Mouse (Mus musculus): Measurements from ENCODE around the gene Pdxp. TPM values are rescaled to one million over a fixed set of nuclear protein-coding genes. Genes with fewer than 3 reads are reported as not detected.
"Not testable (repeated sequence)": the region's sequence is repeated elsewhere in the genome, so short reads cannot be mapped to it uniquely, and the experiment has no call there.

Pdxp gene
- polyA plus RNA-seq, 1 experiment from 2014 or later: 32.6 TPM

DNA sequence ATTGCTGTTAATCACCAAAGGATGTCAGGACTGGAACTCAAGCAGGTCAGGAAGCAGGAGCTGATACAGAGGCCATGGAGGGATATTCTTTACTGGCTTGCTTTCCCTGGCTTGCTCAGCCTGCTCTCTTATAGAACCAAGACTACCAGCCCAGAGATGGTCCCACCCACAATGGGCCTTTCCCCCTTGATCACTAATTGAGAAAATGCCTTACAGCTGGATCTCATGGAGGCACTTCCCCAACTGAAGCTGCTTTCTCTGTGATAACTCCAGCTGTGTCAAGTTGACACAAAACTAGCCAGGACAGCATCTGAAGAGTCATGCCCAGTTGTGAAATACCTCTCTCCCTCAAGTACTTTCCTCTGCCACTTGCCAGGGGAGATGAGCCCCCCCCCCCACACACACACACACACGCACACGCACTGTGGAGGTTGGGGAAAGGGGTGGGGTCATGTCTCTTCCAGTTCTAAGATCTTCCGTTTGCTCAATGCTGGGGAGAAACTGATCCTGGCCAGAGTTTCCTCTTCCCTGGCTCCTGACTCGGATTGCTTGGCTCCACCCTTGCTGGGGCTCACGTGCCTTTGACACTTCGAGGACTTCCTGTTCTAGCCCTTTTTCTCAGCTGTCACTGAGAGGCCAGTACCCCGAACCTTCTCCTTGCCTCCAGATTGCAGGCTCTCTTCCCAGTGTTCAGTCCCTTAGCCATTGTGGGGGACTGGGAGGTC lies 34.8 kb upstream of the Pdxp start:
- H3K4me1 ChIP-seq: peaks cover 43% of the 10 kb centered on the region
- 0 out of 2 replicates have a peak overlapping the region, but pooled peaks have one; percentile 61 for H3K27ac ChIP-seq (replicated peaks)

DNA sequence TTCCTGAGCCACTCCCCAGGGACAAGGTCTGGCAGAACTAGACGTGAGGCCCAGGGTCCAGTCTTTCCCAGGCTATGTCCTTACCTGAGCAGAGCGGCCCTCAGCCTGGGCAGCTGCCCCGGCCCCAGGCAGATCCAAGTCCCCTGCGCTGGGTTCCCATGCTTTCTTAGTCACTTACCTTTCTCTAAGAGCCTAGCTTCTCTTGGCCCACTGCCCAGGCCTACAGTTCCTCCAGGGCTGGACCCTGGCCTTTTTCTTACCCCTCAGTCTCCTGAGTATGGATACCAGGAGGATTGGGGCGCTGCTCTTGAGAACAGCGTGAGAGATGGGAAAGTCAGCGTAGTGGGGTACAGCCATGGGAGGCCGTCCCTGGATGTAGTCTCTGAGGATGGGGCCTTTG lies 33.3 kb upstream of the Pdxp start:
- DNase-seq (ENCODE audit: low spot score): no peak
- 95% methylated on average over 8 of the region's 8 CpGs for WGBS
- Histone ChIP-seq H3K27ac (replicated peaks) (0 out of 2 replicates have a peak overlapping the region, but pooled peaks have one; percentile 16), H3K36me3 (replicated peaks) (peaks cover 60% of the 10 kb centered on the region), H3K4me1 (peaks cover 35% of the 10 kb centered on the region), H3K9me3 (no peaks in the 10 kb centered on the region), H3K27me3 (replicated peaks; ENCODE audit: low read depth, poor library complexity, severe bottlenecking) (no peaks in the 10 kb centered on the region), H3K4me3 (no peak overlapping the region)

More for the DNA sequence above, 34.8 kb upstream of the Pdxp start:
- H3K9me3 ChIP-seq; H3K27me3 ChIP-seq (replicated peaks; ENCODE audit: low read depth, poor library complexity, severe bottlenecking); DNase-seq (ENCODE audit: low spot score): not testable (repeated sequence)
- 45% methylated on average over 7 of the region's 7 CpGs for WGBS
- Histone ChIP-seq H3K36me3 (replicated peaks) (peaks cover 46% of the 10 kb centered on the region), H3K4me3 (peak overlapping the region; percentile 84; the same call in 1 of the 2 replicates)

DNA sequence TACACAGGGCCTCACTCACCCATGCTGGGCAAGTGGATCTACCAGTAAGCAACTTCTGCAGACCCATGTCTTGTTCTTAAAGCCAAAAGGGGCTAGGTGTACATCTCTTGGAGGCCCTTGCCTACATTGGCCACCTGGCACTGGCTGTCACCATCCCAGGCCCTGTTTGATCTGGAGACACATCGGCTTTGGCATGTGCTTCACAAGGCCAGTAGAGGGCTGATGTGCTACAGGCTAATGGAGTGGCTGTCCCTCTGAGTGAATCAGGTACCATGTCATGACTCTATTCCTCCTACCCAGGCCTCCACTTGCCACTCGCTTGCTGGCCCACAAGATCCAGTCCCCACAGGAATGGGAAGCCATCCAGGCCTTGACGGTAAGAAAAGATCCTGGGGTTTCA lies 31.9 kb upstream of the Pdxp start:
- H3K27me3 ChIP-seq (replicated peaks; ENCODE audit: low read depth, poor library complexity, severe bottlenecking): no peaks in the 10 kb centered on the region
- no peak for DNase-seq (ENCODE audit: low spot score)
- peaks cover 22% of the 10 kb centered on the region for H3K4me1 ChIP-seq
- no peak overlapping the region for H3K4me3 ChIP-seq
- H3K9me3 ChIP-seq: no peaks in the 10 kb centered on the region
- 91% methylated on average over 3 of the region's 3 CpGs for WGBS
- H3K36me3 ChIP-seq (replicated peaks): peaks cover 74% of the 10 kb centered on the region
- no peak overlapping the region for H3K27ac ChIP-seq (replicated peaks)

DNA sequence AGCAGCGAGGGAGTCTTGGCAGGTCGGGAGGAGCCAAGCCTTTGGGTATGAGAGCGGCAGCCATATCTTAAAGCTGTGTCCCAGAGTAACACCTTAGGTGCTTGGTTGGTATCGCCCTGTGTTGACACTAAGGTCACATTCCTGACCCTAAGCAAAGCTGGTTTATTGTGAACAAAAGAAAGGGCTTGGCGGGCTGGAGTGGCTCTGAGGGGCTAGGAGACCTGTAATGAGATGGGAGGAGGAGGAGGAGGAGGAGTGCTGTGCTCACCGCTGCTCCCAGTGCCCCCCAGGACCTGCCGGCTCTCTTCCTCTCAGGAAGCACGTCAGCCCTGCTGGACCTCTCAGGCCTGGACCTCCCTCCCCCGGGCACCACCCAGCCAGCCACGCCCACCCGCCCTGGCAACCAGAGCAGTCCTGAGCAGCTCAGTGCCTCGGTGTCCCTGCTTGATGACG lies 24.3 kb upstream of the Pdxp start:
- Histone ChIP-seq H3K36me3 (replicated peaks) (peaks cover 98% of the 10 kb centered on the region), H3K4me3 (peak overlapping the region; percentile 1; the same call in 1 of the 2 replicates), H3K9me3 (no peaks in the 10 kb centered on the region), H3K27ac (replicated peaks) (peak overlapping the region; percentile 77), H3K4me1 (peaks cover 44% of the 10 kb centered on the region), H3K27me3 (replicated peaks; ENCODE audit: low read depth, poor library complexity, severe bottlenecking) (no peaks in the 10 kb centered on the region)
- whole genome bisulfite sequencing: 21% methylated on average over 13 of the region's 13 CpGs
- DNase-seq (ENCODE audit: low spot score): peak; percentile 53

DNA sequence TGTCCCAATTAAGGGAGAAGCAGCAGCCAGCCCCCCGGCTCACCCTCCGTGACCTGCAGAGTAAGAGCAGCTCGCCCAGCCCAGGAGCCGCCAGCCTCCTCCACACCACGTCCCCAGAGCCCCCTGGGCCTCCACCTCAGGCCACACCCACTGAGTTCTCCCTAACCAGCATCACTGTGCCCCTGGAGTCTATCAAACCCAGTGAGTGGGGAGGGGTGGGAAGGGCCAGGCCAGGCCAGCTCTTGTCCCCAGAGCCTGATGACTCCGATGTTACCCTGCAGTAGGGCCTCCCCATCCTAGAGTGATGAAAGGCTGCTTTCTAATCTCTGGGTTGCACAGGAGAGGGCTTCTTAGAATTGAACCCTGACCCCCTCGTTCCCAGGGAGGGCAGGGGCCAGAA lies 21.3 kb upstream of the Pdxp start:
- H3K9me3 ChIP-seq: no peaks in the 10 kb centered on the region
- H3K27ac ChIP-seq (replicated peaks): 0 out of 2 replicates have a peak overlapping the region, but pooled peaks have one; percentile 1
- no peak overlapping the region for H3K4me3 ChIP-seq
- peaks cover 73% of the 10 kb centered on the region for H3K4me1 ChIP-seq
- peaks cover 83% of the 10 kb centered on the region for H3K36me3 ChIP-seq (replicated peaks)
- H3K27me3 ChIP-seq (replicated peaks; ENCODE audit: low read depth, poor library complexity, severe bottlenecking): no peaks in the 10 kb centered on the region
- WGBS: 57% methylated on average over 7 of the region's 7 CpGs
- no peak for DNase-seq (ENCODE audit: low spot score)

DNA sequence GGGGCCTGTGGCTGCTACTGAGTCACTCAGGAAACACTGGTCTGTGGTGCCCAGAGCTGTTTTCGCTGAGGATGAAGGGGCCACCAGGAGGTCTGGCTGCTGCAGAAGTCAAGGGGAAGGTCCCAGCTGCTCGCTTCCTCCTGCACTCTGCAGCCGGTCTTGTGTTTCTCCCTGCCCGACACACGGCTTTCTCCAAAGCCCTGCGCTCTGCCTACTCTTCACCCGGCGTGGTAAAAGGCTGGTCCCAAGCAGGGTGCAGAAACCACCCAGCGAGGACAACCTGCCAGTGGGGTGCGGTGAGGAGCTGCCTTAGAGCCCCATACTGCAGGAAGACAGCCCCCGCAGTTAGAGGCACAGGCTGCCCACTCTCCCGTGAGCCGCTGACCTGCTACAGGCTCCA lies 19.0 kb upstream of the Pdxp start:
- no peak for DNase-seq (ENCODE audit: low spot score)
- H3K36me3 ChIP-seq (replicated peaks): peaks cover 60% of the 10 kb centered on the region
- H3K27ac ChIP-seq (replicated peaks): 0 out of 2 replicates have a peak overlapping the region, but pooled peaks have one; percentile 62
- peaks cover 82% of the 10 kb centered on the region for H3K4me1 ChIP-seq
- H3K27me3 ChIP-seq (replicated peaks; ENCODE audit: low read depth, poor library complexity, severe bottlenecking): 0 out of 2 replicates have a peak, but pooled peaks cover 9% of the 10 kb centered on the region
- H3K4me3 ChIP-seq: 0 out of 2 replicates have a peak overlapping the region, but pooled peaks have one; percentile 0
- WGBS: 78% methylated on average over 13 of the region's 13 CpGs
- H3K9me3 ChIP-seq: no peaks in the 10 kb centered on the region

DNA sequence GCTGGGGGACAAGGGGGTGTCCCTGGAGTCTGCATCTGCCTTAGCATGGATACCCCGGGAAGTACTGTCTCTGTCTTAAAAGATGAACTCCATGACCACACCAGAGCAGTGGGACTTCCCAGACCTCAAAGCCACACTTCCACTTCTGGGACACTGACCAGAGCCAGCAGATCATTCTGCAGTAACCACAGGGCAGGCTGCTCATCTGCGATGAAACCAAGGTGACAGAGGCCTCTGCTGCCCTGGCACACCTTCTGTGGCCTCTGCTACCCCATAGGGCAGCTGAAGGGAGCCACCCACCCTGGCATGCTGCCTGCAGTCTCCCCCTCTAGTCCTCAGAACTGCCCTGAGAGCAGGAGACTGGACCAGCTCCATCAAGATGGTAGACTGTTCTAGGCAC lies 18.0 kb upstream of the Pdxp start:
- WGBS: 83% methylated on average over 2 of the region's 2 CpGs
- Histone ChIP-seq H3K27ac (replicated peaks) (peak overlapping the region; percentile 2; the same call in 1 of the 2 replicates), H3K36me3 (replicated peaks) (peaks cover 51% of the 10 kb centered on the region)

DNA sequence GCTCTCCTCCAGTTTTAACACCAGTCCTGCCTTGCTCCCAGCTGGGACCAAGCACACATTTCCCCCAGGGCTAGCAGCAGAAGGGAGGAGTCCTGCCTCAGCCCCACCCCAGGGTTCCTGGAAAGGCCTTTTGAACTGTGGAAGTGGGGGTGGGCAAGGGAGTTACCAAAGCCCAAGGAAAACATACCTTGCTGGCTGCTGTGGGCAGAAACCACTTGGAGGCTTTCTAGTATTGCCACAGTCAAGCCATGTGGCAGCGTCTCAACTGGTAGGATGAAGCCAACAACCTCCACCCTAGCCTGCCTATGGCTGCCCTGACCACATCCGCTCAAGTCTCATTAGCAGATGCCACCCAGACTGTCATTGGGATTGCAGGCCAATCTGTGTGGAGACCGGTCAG lies 17.6 kb upstream of the Pdxp start:
- peaks cover 47% of the 10 kb centered on the region for H3K36me3 ChIP-seq (replicated peaks)
- H3K27me3 ChIP-seq (replicated peaks; ENCODE audit: low read depth, poor library complexity, severe bottlenecking): 0 out of 2 replicates have a peak, but pooled peaks cover 15% of the 10 kb centered on the region
- WGBS: 85% methylated on average over 3 of the region's 3 CpGs
- H3K27ac ChIP-seq (replicated peaks): peak overlapping the region; percentile 2
- no peaks in the 10 kb centered on the region for H3K9me3 ChIP-seq
- no peak for DNase-seq (ENCODE audit: low spot score)
- H3K4me3 ChIP-seq: no peak overlapping the region
- peaks cover 94% of the 10 kb centered on the region for H3K4me1 ChIP-seq

More for the DNA sequence above, 18.0 kb upstream of the Pdxp start:
- no peaks in the 10 kb centered on the region for H3K9me3 ChIP-seq
- no peak overlapping the region for H3K4me3 ChIP-seq
- DNase-seq (ENCODE audit: low spot score): no peak
- H3K27me3 ChIP-seq (replicated peaks; ENCODE audit: low read depth, poor library complexity, severe bottlenecking): 0 out of 2 replicates have a peak, but pooled peaks cover 11% of the 10 kb centered on the region
- H3K4me1 ChIP-seq: peaks cover 89% of the 10 kb centered on the region

DNA sequence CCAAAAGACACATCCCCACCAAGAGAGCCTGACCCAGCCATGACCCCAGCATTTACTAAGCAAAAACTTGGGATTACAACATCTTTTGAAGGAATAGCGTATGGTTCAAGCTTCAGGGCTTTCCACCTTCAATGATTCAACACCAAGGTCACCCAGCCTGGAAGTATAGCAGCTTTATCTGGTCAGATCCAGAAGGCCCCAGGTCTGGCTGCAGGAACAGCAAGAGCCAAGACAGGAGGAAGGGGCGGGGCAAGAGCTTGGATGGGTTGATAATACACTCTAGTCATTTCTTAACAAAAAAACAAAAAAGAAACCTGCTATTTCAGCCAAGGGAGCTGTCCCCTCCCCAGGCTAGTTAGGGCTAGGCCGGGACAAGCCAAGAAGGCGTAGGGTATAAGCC lies 16.2 kb upstream of the Pdxp start:
- H3K27me3 ChIP-seq (replicated peaks; ENCODE audit: low read depth, poor library complexity, severe bottlenecking): 0 out of 2 replicates have a peak, but pooled peaks cover 24% of the 10 kb centered on the region
- no peaks in the 10 kb centered on the region for H3K9me3 ChIP-seq
- H3K4me1 ChIP-seq: peaks cover 93% of the 10 kb centered on the region
- DNase-seq (ENCODE audit: low spot score): no peak
- H3K4me3 ChIP-seq: no peak overlapping the region
- H3K27ac ChIP-seq (replicated peaks): peak overlapping the region; percentile 19
- H3K36me3 ChIP-seq (replicated peaks): peaks cover 42% of the 10 kb centered on the region
- WGBS: 86% methylated on average over 4 of the region's 4 CpGs

DNA sequence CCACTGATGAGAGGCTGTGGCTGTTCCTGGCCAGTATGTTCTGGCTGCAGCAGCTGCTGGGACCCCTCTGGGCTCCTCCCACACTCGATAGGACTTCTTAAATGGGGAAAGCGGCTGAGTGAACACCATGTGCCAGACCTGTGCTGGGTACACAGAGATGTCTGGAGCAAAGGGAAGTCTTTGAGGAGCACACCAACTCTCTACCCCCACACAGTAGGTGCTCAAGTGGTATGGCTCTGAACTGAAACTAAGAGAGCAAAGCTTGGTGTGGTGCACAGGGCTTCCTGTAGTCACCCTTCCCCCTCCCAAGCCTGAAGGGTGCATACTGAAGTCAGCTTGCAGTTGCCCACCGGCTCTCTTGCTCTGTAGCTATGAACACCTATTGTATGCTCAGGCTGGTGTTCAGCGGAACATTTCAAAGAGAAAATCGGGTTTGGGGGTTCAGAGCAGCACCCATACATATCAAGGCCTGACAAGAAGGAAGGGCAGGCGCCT lies 15.2 kb upstream of the Pdxp start:
- H3K36me3 ChIP-seq (replicated peaks): peaks cover 42% of the 10 kb centered on the region
- peaks cover 82% of the 10 kb centered on the region for H3K4me1 ChIP-seq
- 57% methylated on average over 6 of the region's 6 CpGs for WGBS

DNA sequence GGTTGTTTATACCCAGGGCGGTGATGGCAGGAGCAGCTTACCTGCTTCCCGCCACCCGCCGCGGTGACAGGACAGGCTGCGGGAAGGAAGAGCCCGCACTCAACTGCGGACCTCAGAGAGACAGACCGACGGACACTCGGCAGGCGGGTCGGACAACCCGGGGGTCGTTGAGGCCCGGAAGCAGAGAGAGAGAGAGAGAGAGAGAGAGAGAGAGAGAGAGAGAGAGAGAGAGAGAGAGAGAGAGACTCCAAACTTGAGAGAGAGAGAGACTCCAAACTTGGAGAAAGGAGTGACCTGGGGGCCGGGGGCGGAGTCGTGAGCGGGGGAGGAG lies 14.3 kb upstream of the Pdxp start, which contains the start of gene Gm49510:
TSS of gene Gm49510 (plus strand) at position 259 of the 331 bp plus-strand sequence.
- 2% methylated on average over 20 of the region's 20 CpGs for whole genome bisulfite sequencing
- H3K9me3 ChIP-seq: no peaks in the 10 kb centered on the region
- peak within 1 kb of the TSS; percentile 87 for H3K27ac ChIP-seq (replicated peaks)
- peak within 1 kb of the TSS; percentile 79 for H3K4me3 ChIP-seq
- DNase-seq (ENCODE audit: low spot score): peak; percentile 33
- peaks cover 42% of the 10 kb centered on the region for H3K36me3 ChIP-seq (replicated peaks)
- H3K4me1 ChIP-seq: peaks cover 74% of the 10 kb centered on the region
- H3K27me3 ChIP-seq (replicated peaks; ENCODE audit: low read depth, poor library complexity, severe bottlenecking): 0 out of 2 replicates have a peak, but pooled peaks cover 24% of the 10 kb centered on the region

More for the DNA sequence above, 15.2 kb upstream of the Pdxp start:
- Histone ChIP-seq H3K27me3 (replicated peaks; ENCODE audit: low read depth, poor library complexity, severe bottlenecking) (0 out of 2 replicates have a peak, but pooled peaks cover 24% of the 10 kb centered on the region), H3K27ac (replicated peaks) (peak overlapping the region; percentile 87), H3K9me3 (no peaks in the 10 kb centered on the region), H3K4me3 (peak overlapping the region; percentile 79)
- no peak for DNase-seq (ENCODE audit: low spot score)

DNA sequence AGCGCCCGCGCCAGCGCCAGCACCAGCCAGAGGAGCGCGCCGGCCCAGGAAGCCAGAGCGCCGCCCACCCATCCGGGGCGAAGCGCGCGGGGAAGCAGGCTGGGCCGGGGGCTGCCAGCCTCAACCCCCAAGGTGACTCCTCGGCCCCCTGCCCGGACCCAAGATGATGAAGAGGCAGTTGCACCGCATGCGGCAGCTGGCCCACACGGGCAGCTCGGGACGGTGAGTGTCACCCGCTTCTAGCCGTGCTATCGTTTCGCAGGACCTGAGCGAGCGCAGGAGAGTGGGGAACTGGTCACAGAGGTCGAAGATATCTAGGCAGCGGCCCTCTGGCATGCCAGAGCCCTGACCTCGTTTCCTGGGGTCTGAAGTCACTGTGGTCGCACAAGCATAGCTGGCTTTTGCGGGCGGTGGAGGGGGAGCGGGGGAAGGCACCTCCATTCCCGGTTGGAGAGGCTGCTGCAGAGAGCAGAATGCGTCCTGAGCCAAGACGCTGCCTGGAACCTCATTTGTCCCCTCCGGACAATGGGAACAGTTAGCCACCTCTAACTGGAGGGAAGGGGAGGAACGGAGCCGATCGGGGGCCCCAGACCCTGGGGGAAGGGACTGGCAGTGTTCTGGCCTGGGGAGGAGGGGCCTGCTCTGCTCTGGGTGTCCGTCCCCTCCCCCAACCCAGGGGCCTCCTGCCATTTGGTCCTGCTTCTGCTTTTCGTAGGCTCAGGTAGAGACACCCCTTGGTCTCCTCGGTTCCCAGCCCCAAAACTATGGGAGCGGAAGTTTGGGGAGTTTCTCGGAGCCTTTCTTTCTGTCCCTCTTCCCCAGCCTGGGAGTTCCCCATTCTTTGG lies 13.8 kb upstream of the Pdxp start, which contains the start of gene Sh3bp1:
TSS of gene Sh3bp1 (plus strand) at position 29 of the 845 bp plus-strand sequence.
- DNase-seq (ENCODE audit: low spot score): peak; percentile 84
- peak within 1 kb of the TSS; percentile 87 for H3K27ac ChIP-seq (replicated peaks)
- 1% methylated on average over 47 of the region's 47 CpGs for WGBS

More for the DNA sequence above, 13.8 kb upstream of the Pdxp start, which contains the start of gene Sh3bp1:
- 0 out of 2 replicates have a peak, but pooled peaks cover 24% of the 10 kb centered on the region for H3K27me3 ChIP-seq (replicated peaks; ENCODE audit: low read depth, poor library complexity, severe bottlenecking)
- H3K9me3 ChIP-seq: no peaks in the 10 kb centered on the region
- peak within 1 kb of the TSS; percentile 79 for H3K4me3 ChIP-seq
- peaks cover 68% of the 10 kb centered on the region for H3K4me1 ChIP-seq
- H3K36me3 ChIP-seq (replicated peaks): peaks cover 42% of the 10 kb centered on the region

Data from embryonic facial prominence, embryonic 10.5 days (tissue).